Mouse (Mus musculus): ENCODE measurements around the gene BC017158. TPM values are rescaled to one million over a fixed set of nuclear protein-coding genes. Genes with fewer than 3 reads are reported as not detected.

The BC017158 gene
- polyA plus RNA-seq, 1 experiment = 16.7 TPM

- no peak for TF ChIP-seq POLR2A (IDR thresholded peaks at IDR 0.05; ENCODE audit: borderline replicate concordance, low read depth, low read length)
- Histone ChIP-seq H3K27ac (ENCODE audit: insufficient read depth, low read depth, low read length) (no peak overlapping the region), H3K4me3 (ENCODE audit: insufficient read depth, low read length) (no peak overlapping the region), H3K4me1 (ENCODE audit: control insufficient read depth, insufficient read depth, low read length) (peaks cover 38% of the 10 kb centered on the region)
Observed at GRCm38 (mm10) chr7:128310229-128310688, 12.3 kb upstream of the BC017158 start.

- Histone ChIP-seq H3K27ac (ENCODE audit: insufficient read depth, low read depth, low read length) (no peak overlapping the region), H3K4me1 (ENCODE audit: control insufficient read depth, insufficient read depth, low read length) (peaks cover 38% of the 10 kb centered on the region), H3K4me3 (ENCODE audit: insufficient read depth, low read length) (no peak overlapping the region)
- TF ChIP-seq CTCF (IDR thresholded peaks at IDR 0.05; ENCODE audit: low read depth, low read length) = no peak
- no peak for TF ChIP-seq POLR2A (IDR thresholded peaks at IDR 0.05; ENCODE audit: borderline replicate concordance, low read depth, low read length)
Observed at GRCm38 (mm10) chr7:128309776-128310175, 11.8 kb upstream of the BC017158 start.

- H3K4me3 ChIP-seq (ENCODE audit: insufficient read depth, low read length) = no peak overlapping the region
- no peak overlapping the region for H3K27ac ChIP-seq (ENCODE audit: insufficient read depth, low read depth, low read length)
- no peak for TF ChIP-seq POLR2A (IDR thresholded peaks at IDR 0.05; ENCODE audit: borderline replicate concordance, low read depth, low read length)
- no peak for TF ChIP-seq CTCF (IDR thresholded peaks at IDR 0.05; ENCODE audit: low read depth, low read length)
- H3K4me1 ChIP-seq (ENCODE audit: control insufficient read depth, insufficient read depth, low read length) = peaks cover 38% of the 10 kb centered on the region
Observed at GRCm38 (mm10) chr7:128309216-128309615, 11.2 kb upstream of the BC017158 start.

GRCm38 (mm10) chr7:128307851-128308250 lies 9.9 kb upstream of the BC017158 start:
- peaks cover 28% of the 10 kb centered on the region for H3K4me1 ChIP-seq (ENCODE audit: control insufficient read depth, insufficient read depth, low read length)

GRCm38 (mm10) chr7:128304907-128305306 lies 6.9 kb upstream of the BC017158 start:
- H3K4me1 ChIP-seq (ENCODE audit: control insufficient read depth, insufficient read depth, low read length) = peaks cover 9% of the 10 kb centered on the region
- TF ChIP-seq POLR2A (IDR thresholded peaks at IDR 0.05; ENCODE audit: borderline replicate concordance, low read depth, low read length) = no peak
- TF ChIP-seq CTCF (IDR thresholded peaks at IDR 0.05; ENCODE audit: low read depth, low read length) = peak; percentile 48
- H3K4me3 ChIP-seq (ENCODE audit: insufficient read depth, low read length) = no peak overlapping the region
- no peak overlapping the region for H3K27ac ChIP-seq (ENCODE audit: insufficient read depth, low read depth, low read length)

More at GRCm38 (mm10) chr7:128307851-128308250, 9.9 kb upstream of the BC017158 start:
- H3K27ac ChIP-seq (ENCODE audit: insufficient read depth, low read depth, low read length) = no peak overlapping the region
- no peak overlapping the region for H3K4me3 ChIP-seq (ENCODE audit: insufficient read depth, low read length)
- TF ChIP-seq POLR2A (IDR thresholded peaks at IDR 0.05; ENCODE audit: borderline replicate concordance, low read depth, low read length) (no peak), CTCF (IDR thresholded peaks at IDR 0.05; ENCODE audit: low read depth, low read length) (no peak)

GRCm38 (mm10) chr7:128304198-128304597 lies 6.2 kb upstream of the BC017158 start:
- TF ChIP-seq POLR2A (IDR thresholded peaks at IDR 0.05; ENCODE audit: borderline replicate concordance, low read depth, low read length) = no peak
- TF ChIP-seq CTCF (IDR thresholded peaks at IDR 0.05; ENCODE audit: low read depth, low read length) = no peak
- Histone ChIP-seq H3K4me1 (ENCODE audit: control insufficient read depth, insufficient read depth, low read length) (peaks cover 9% of the 10 kb centered on the region), H3K27ac (ENCODE audit: insufficient read depth, low read depth, low read length) (no peak overlapping the region)

GRCm38 (mm10) chr7:128302151-128302550 lies 4.2 kb upstream of the BC017158 start:
- TF ChIP-seq CTCF (IDR thresholded peaks at IDR 0.05; ENCODE audit: low read depth, low read length) (no peak), POLR2A (IDR thresholded peaks at IDR 0.05; ENCODE audit: borderline replicate concordance, low read depth, low read length) (no peak)
- Histone ChIP-seq H3K27ac (ENCODE audit: insufficient read depth, low read depth, low read length) (0 out of 2 replicates have a peak overlapping the region, but pooled peaks have one; percentile 34), H3K4me1 (ENCODE audit: control insufficient read depth, insufficient read depth, low read length) (peaks cover 18% of the 10 kb centered on the region), H3K4me3 (ENCODE audit: insufficient read depth, low read length) (no peak overlapping the region)

More at GRCm38 (mm10) chr7:128304198-128304597, 6.2 kb upstream of the BC017158 start:
- H3K4me3 ChIP-seq (ENCODE audit: insufficient read depth, low read length) = no peak overlapping the region

GRCm38 (mm10) chr7:128300952-128301351 lies 3.0 kb upstream of the BC017158 start:
- H3K4me1 ChIP-seq (ENCODE audit: control insufficient read depth, insufficient read depth, low read length) = peaks cover 26% of the 10 kb centered on the region
- no peak for TF ChIP-seq CTCF (IDR thresholded peaks at IDR 0.05; ENCODE audit: low read depth, low read length)
- TF ChIP-seq POLR2A (IDR thresholded peaks at IDR 0.05; ENCODE audit: borderline replicate concordance, low read depth, low read length) = no peak
- no peak overlapping the region for H3K4me3 ChIP-seq (ENCODE audit: insufficient read depth, low read length)
- no peak overlapping the region for H3K27ac ChIP-seq (ENCODE audit: insufficient read depth, low read depth, low read length)

- peak overlapping the region; percentile 68 for H3K4me3 ChIP-seq (ENCODE audit: insufficient read depth, low read length)
- peaks cover 29% of the 10 kb centered on the region for H3K4me1 ChIP-seq (ENCODE audit: control insufficient read depth, insufficient read depth, low read length)
- H3K27ac ChIP-seq (ENCODE audit: insufficient read depth, low read depth, low read length) = no peak overlapping the region
- no peak for TF ChIP-seq CTCF (IDR thresholded peaks at IDR 0.05; ENCODE audit: low read depth, low read length)
- TF ChIP-seq POLR2A (IDR thresholded peaks at IDR 0.05; ENCODE audit: borderline replicate concordance, low read depth, low read length) = no peak
Observed at GRCm38 (mm10) chr7:128298481-128299342, 742 bp upstream of the BC017158 start.

- TF ChIP-seq CTCF (IDR thresholded peaks at IDR 0.05; ENCODE audit: low read depth, low read length) = 0 out of 2 replicates have a peak, but pooled peaks have one; percentile 11
- TF ChIP-seq POLR2A (IDR thresholded peaks at IDR 0.05; ENCODE audit: borderline replicate concordance, low read depth, low read length) = no peak
- Histone ChIP-seq H3K4me3 (ENCODE audit: insufficient read depth, low read length) (peak overlapping the region; percentile 68), H3K27ac (ENCODE audit: insufficient read depth, low read depth, low read length) (no peak overlapping the region), H3K4me1 (ENCODE audit: control insufficient read depth, insufficient read depth, low read length) (peaks cover 24% of the 10 kb centered on the region)
Observed at GRCm38 (mm10) chr7:128297291-128297616, 716 bp downstream of the BC017158 start.
